Mouse (Mus musculus) limb, embryonic 14.5 days (tissue): ENCODE results near the gene Setd7. TPM values are rescaled to one million over a fixed set of nuclear protein-coding genes. Genes with fewer than 3 reads are reported as not detected.

Experiments
- ATAC-seq: fragments of 200-750 bp; cut with Nextera tagmentation; 2 replicates; pipeline ENCODE4 v1.8.0; 2017; ENCODE audit warnings: low read depth, moderate number of reproducible peaks, moderate TSS enrichment; ENCODE audit not compliant: low FRiP score
- DNase-seq: peaks from one replicate; pipeline ENCODE4 v3.0.0-alpha.2; 2015; ENCODE audit warnings: low spot score
- H3K27ac ChIP-seq: fragments of 300-500 bp; sonication (generic); replicated peaks from 2 replicates; pipeline ENCODE4 v1.5.1; 2014; ENCODE audit warnings: low read depth, mild to moderate bottlenecking, low read length, moderate library complexity, mixed read lengths
- H3K27me3 ChIP-seq: fragments of 300-500 bp; sonication (generic); 2 replicates; pipeline ENCODE4 v1.6.1; 2014; ENCODE audit warnings: low read length, mixed read lengths; ENCODE audit not compliant: control insufficient read depth, insufficient read depth
- H3K36me3 ChIP-seq: fragments of 300-500 bp; sonication (generic); 2 replicates; pipeline ENCODE4 v1.6.1; 2014; ENCODE audit warnings: mild to moderate bottlenecking, low read length, moderate library complexity, mixed read lengths; ENCODE audit not compliant: control insufficient read depth, insufficient read depth
- H3K4me1 ChIP-seq: fragments of 300-500 bp; sonication (generic); 2 replicates; pipeline ENCODE4 v1.6.1; 2014; ENCODE audit warnings: antibody characterized with exemption, low read length, mixed read lengths; ENCODE audit not compliant: control insufficient read depth, insufficient read depth
- H3K4me2 ChIP-seq: fragments of 300-500 bp; sonication (generic); replicated peaks from 2 replicates; pipeline ENCODE4 v1.6.1; 2014; ENCODE audit warnings: low read depth, mild to moderate bottlenecking, low read length, moderate library complexity; ENCODE audit not compliant: severe bottlenecking
- H3K4me3 ChIP-seq: fragments of 300-500 bp; sonication (generic); replicated peaks from 2 replicates; pipeline ENCODE4 v1.5.1; 2014; ENCODE audit warnings: low read length
- H3K9ac ChIP-seq: fragments of 300-500 bp; sonication (generic); 2 replicates; pipeline ENCODE4 v1.6.1; 2014; ENCODE audit warnings: mild to moderate bottlenecking, low read depth, low read length, moderate library complexity; ENCODE audit not compliant: severe bottlenecking
- H3K9me3 ChIP-seq: fragments of 300-500 bp; sonication (generic); 2 replicates; pipeline ENCODE4 v1.6.1; 2016; ENCODE audit warnings: low read length; ENCODE audit not compliant: control insufficient read depth
- POLR2A ChIP-seq: fragments of 200-500 bp; IDR thresholded peaks from 2 replicates; pipeline ENCODE4 v1.8.0; 2012; ENCODE audit warnings: inconsistent platforms, mild to moderate bottlenecking, moderate library complexity, borderline replicate concordance; ENCODE audit not compliant: insufficient read depth, insufficient read length; ENCODE audit errors: extremely low read depth
- WGBS: fragments of 180-500 bp; shearing (Covaris S2); extraction: QIAGEN DNeasy Blood & Tissue Kit; methylation state at CpG from one replicate; pipeline ENCODE4 v1.1.7; 2014; 5-methylcytosine and 5-hydroxymethylcytosine counted together
- polyA plus RNA-seq, 2 experiments: library from polyadenylated mRNA; depleted of rRNA in 1 of 2; stranded (reverse) in 1 of 2; unstranded in 1 of 2; fragments of >200 nt; fragmentation: Nextera tagmentation in 1 of 2; extraction: Ambion mirVana in 1 of 2; gene quantifications; 2 replicates each; pipeline versions ENCODE4 v1.2.1 to v1.2.3; 2012 to 2014

Gene Setd7
- polyA plus RNA-seq, 2 experiments, result 6.1 to 19.6 TPM

DNA sequence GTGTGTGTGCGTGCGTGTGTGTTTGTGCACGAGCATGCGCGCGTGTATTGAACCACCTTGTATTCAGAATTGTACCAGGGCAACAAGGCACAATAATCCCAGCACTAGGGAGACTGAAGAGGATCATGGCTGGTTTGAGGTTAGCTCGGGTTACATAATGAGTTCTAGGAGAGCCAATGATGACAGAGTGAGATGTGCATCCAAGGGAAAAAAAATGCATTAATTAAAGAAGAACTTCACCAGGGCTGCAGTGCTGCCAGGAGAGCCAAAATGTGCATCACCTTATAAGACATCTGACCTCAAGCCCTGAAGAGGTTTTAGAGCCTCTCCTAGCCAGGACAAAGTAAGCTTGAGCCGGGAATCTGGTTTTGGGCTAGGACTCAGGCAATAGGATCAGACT lies 5.1 kb downstream of the Setd7 start:
- Histone ChIP-seq H3K9ac (no peak overlapping the region), H3K9me3 (no peaks in the 10 kb centered on the region), H3K4me3 (no peak overlapping the region), H3K27ac (no peak overlapping the region), H3K27me3 (no peaks in the 10 kb centered on the region), H3K4me1 (peaks cover 28% of the 10 kb centered on the region), H3K4me2 (no peak overlapping the region), H3K36me3 (no peaks in the 10 kb centered on the region)
- DNase-seq (no peak), ATAC-seq (no peak)
- no peak for TF ChIP-seq POLR2A
- 73% methylated on average over 8 of the region's 8 CpGs for WGBS

DNA sequence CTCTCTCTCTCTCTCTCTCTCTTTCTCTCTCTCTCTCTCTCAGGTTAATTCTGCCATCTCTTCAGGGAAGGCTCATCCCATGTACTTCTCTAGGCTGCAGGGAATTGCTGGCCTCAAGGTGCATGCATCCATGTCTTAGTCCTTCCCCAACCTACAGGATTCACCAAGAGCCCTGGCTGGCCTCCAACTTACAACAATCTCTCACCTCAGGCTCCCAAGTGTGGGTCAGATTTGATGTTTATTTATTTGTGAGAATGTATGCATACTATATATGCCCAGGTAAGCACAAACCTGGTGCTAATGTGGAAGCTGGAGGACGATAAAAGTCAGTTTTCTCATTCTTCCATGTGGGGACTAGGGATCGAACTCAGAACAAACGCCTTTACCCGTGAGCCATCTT lies 5.8 kb downstream of the Setd7 start:
- no peaks in the 10 kb centered on the region for H3K27me3 ChIP-seq
- H3K36me3 ChIP-seq, result peaks cover 1% of the 10 kb centered on the region; the same call in 1 of the 2 replicates
- H3K4me2 ChIP-seq, result no peak overlapping the region
- H3K27ac ChIP-seq, result no peak overlapping the region
- H3K9ac ChIP-seq, result no peak overlapping the region
- DNase-seq, result no peak
- no peaks in the 10 kb centered on the region for H3K9me3 ChIP-seq
- no peak overlapping the region for H3K4me3 ChIP-seq
- no peak for ATAC-seq
- 89% methylated on average over 4 of the region's 4 CpGs for WGBS
- no peak for TF ChIP-seq POLR2A
- H3K4me1 ChIP-seq, result peaks cover 28% of the 10 kb centered on the region

DNA sequence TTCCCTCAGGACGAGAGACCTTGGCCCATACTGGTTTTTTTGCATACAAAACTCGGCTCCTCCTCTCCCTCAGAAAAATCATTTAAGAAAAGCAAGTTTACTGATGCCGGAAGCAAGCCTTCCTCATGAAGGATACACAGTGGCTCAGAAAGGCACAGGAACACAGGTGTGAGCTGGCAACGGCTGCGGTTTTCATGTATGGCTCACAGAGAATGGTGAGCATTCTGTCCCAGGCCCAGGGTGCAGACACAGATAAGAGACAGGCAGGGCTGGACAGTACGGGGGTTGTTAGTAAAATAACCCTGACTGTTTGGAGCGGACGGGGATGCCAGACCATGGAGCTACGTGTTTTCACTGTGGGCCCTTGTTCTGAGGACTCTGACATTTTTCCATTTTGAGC lies 6.6 kb downstream of the Setd7 start:
- TF ChIP-seq POLR2A, result no peak
- H3K9ac ChIP-seq, result no peak overlapping the region
- H3K4me2 ChIP-seq, result no peak overlapping the region
- H3K4me3 ChIP-seq, result no peak overlapping the region
- H3K4me1 ChIP-seq, result peaks cover 28% of the 10 kb centered on the region
- H3K27ac ChIP-seq, result peak overlapping the region; percentile 33; the same call in 1 of the 2 replicates
- 81% methylated on average over 9 of the region's 9 CpGs for WGBS
- H3K27me3 ChIP-seq, result no peaks in the 10 kb centered on the region
- peaks cover 9% of the 10 kb centered on the region for H3K36me3 ChIP-seq
- no peak for ATAC-seq
- no peak for DNase-seq
- no peaks in the 10 kb centered on the region for H3K9me3 ChIP-seq

GRCm38 (mm10) chr3:51553497-51553875 lies 7.2 kb downstream of the Setd7 start:
- H3K4me2 ChIP-seq, result peak overlapping the region; percentile 1; the same call in 1 of the 2 replicates
- WGBS, result 50% methylated on average over 8 of the region's 8 CpGs
- DNase-seq (peak; percentile 69), ATAC-seq (peak; percentile 65; the same call in 1 of the 2 replicates)
- peak overlapping the region; percentile 34; the same call in 1 of the 2 replicates for H3K27ac ChIP-seq
- no peak overlapping the region for H3K9ac ChIP-seq
- H3K27me3 ChIP-seq, result no peaks in the 10 kb centered on the region
- H3K9me3 ChIP-seq, result no peaks in the 10 kb centered on the region
- H3K4me1 ChIP-seq, result peaks cover 25% of the 10 kb centered on the region
- H3K36me3 ChIP-seq, result peaks cover 9% of the 10 kb centered on the region
- TF ChIP-seq POLR2A, result no peak
- H3K4me3 ChIP-seq, result no peak overlapping the region

DNA sequence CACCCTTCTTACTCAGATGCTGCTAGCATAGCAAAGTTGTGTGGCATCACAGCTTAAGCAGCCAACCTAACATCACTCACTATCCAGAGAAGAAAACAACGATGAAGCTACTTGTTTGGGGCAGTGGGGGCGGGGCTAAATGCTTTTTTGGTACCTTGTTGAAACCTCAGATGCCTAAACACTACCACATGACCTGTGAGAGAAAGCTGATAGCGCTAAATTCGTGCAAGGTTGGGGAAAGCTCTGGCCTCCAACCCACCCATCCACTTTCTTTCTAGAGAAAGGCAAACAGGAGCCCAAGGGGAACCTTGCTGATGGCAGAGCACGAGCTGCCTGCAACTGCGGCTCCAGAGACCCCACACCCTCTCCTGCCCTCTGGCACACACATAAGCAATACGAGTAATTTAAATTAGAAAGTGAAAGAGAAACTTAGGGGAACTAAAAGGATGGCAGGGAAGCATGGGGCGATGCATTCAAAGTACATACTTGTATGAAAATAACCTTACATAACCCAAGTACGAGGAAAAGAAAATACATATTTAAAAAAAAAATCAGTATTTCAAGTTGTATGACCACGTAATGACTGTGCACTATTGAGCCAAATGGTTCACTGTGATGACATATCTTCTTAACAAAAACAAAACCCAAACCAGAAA lies 7.7 kb downstream of the Setd7 start:
- Histone ChIP-seq H3K36me3 (peaks cover 9% of the 10 kb centered on the region), H3K9me3 (no peaks in the 10 kb centered on the region), H3K4me2 (peak overlapping the region; percentile 3; the same call in 1 of the 2 replicates), H3K27ac (peak overlapping the region; percentile 41; the same call in 1 of the 2 replicates), H3K4me3 (no peak overlapping the region), H3K27me3 (no peaks in the 10 kb centered on the region), H3K9ac (no peak overlapping the region), H3K4me1 (peaks cover 23% of the 10 kb centered on the region)
- TF ChIP-seq POLR2A, result no peak
- ATAC-seq (no peak), DNase-seq (no peak)
- 43% methylated on average over 10 of the region's 10 CpGs for WGBS

DNA sequence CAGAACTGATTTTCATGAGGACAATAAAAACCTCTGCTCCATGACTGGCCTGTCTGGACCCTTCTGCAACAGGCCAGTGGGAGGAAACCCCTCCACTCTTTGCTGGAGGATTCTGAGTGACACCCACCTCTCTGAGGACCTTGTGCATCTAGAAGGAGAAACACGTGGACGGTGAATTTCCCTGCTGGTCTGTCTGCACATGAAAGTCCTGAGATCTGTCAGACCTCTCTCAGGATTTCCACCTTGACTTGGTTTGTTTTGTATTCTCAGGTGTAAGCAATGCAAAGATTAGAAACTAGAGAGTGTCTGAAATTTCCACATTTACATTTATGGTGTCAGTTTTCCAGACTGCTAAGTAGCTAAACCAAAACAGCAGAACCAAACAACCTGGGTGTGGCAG lies 8.5 kb downstream of the Setd7 start:
- Histone ChIP-seq H3K27ac (no peak overlapping the region), H3K27me3 (no peaks in the 10 kb centered on the region), H3K4me3 (no peak overlapping the region), H3K9me3 (no peaks in the 10 kb centered on the region), H3K4me1 (peaks cover 23% of the 10 kb centered on the region), H3K4me2 (no peak overlapping the region), H3K9ac (no peak overlapping the region), H3K36me3 (peaks cover 13% of the 10 kb centered on the region)
- WGBS, result 80% methylated on average over 2 of the region's 2 CpGs
- ATAC-seq, result no peak
- no peak for DNase-seq
- TF ChIP-seq POLR2A, result no peak
